Mouse (Mus musculus): Measurements from ENCODE around the gene Heatr5b. TPM values are rescaled to one million over a fixed set of nuclear protein-coding genes. Genes with fewer than 3 reads are reported as not detected.

Gene Heatr5b
- polyA plus RNA-seq, 1 experiment from 2014 or later: 11.5 TPM

GRCm38 (mm10) chr17:78778765-78779164, 56.4 kb downstream of the Heatr5b start:
- H3K4me2 ChIP-seq (ENCODE audit: low read length): no peak overlapping the region
- no peak for DNase-seq (ENCODE audit: low spot score)
- no peak overlapping the region for H3K9ac ChIP-seq (ENCODE audit: low read length)
- no peak overlapping the region for H3K27ac ChIP-seq (ENCODE audit: low read depth)
- no peaks in the 10 kb centered on the region for H3K27me3 ChIP-seq (replicated peaks; ENCODE audit: control insufficient read depth, insufficient read depth, low read length)
- H3K9me3 ChIP-seq (ENCODE audit: control insufficient read depth, low read length): no peaks in the 10 kb centered on the region
- peaks cover 7% of the 10 kb centered on the region; the same call in 1 of the 2 replicates for H3K36me3 ChIP-seq (ENCODE audit: control insufficient read depth, insufficient read depth, low read length)
- no peak overlapping the region for H3K4me3 ChIP-seq (ENCODE audit: low read depth, low read length)
- H3K4me1 ChIP-seq (replicated peaks; ENCODE audit: control insufficient read depth, insufficient read depth, low read length): no peaks in the 10 kb centered on the region
- WGBS: 89% methylated on average over 1 of the region's 1 CpGs
- ATAC-seq (replicated peaks; ENCODE audit: low FRiP score, low TSS enrichment, low read depth): no peak

- H3K4me3 ChIP-seq (ENCODE audit: low read depth, low read length): no peak overlapping the region
- H3K36me3 ChIP-seq (ENCODE audit: control insufficient read depth, insufficient read depth, low read length): peaks cover 8% of the 10 kb centered on the region
- H3K4me2 ChIP-seq (ENCODE audit: low read length): no peak overlapping the region
- H3K27ac ChIP-seq (ENCODE audit: low read depth): no peak overlapping the region
- ATAC-seq (replicated peaks; ENCODE audit: low FRiP score, low TSS enrichment, low read depth) (no peak), DNase-seq (ENCODE audit: low spot score) (no peak)
- 89% methylated on average over 2 of the region's 2 CpGs for WGBS
- no peaks in the 10 kb centered on the region for H3K4me1 ChIP-seq (replicated peaks; ENCODE audit: control insufficient read depth, insufficient read depth, low read length)
- no peak overlapping the region for H3K9ac ChIP-seq (ENCODE audit: low read length)
- no peaks in the 10 kb centered on the region for H3K9me3 ChIP-seq (ENCODE audit: control insufficient read depth, low read length)
- H3K27me3 ChIP-seq (replicated peaks; ENCODE audit: control insufficient read depth, insufficient read depth, low read length): no peaks in the 10 kb centered on the region
Observed at GRCm38 (mm10) chr17:78772317-78772716, 62.8 kb downstream of the Heatr5b start.

- DNase-seq (ENCODE audit: low spot score) (no peak), ATAC-seq (replicated peaks; ENCODE audit: low FRiP score, low TSS enrichment, low read depth) (no peak)
- Histone ChIP-seq H3K36me3 (ENCODE audit: control insufficient read depth, insufficient read depth, low read length) (peaks cover 16% of the 10 kb centered on the region), H3K4me2 (ENCODE audit: low read length) (no peak overlapping the region), H3K27ac (ENCODE audit: low read depth) (no peak overlapping the region), H3K27me3 (replicated peaks; ENCODE audit: control insufficient read depth, insufficient read depth, low read length) (no peaks in the 10 kb centered on the region), H3K9me3 (ENCODE audit: control insufficient read depth, low read length) (no peaks in the 10 kb centered on the region), H3K4me3 (ENCODE audit: low read depth, low read length) (no peak overlapping the region), H3K4me1 (replicated peaks; ENCODE audit: control insufficient read depth, insufficient read depth, low read length) (no peaks in the 10 kb centered on the region), H3K9ac (ENCODE audit: low read length) (no peak overlapping the region)
- WGBS: 61% methylated on average over 7 of the region's 7 CpGs
Observed at GRCm38 (mm10) chr17:78770932-78771331, 64.2 kb downstream of the Heatr5b start.

- Histone ChIP-seq H3K9me3 (ENCODE audit: control insufficient read depth, low read length) (no peaks in the 10 kb centered on the region), H3K4me2 (ENCODE audit: low read length) (no peak overlapping the region), H3K9ac (ENCODE audit: low read length) (no peak overlapping the region), H3K27ac (ENCODE audit: low read depth) (no peak overlapping the region), H3K4me1 (replicated peaks; ENCODE audit: control insufficient read depth, insufficient read depth, low read length) (no peaks in the 10 kb centered on the region), H3K36me3 (ENCODE audit: control insufficient read depth, insufficient read depth, low read length) (peaks cover 30% of the 10 kb centered on the region), H3K27me3 (replicated peaks; ENCODE audit: control insufficient read depth, insufficient read depth, low read length) (no peaks in the 10 kb centered on the region), H3K4me3 (ENCODE audit: low read depth, low read length) (no peak overlapping the region)
- ATAC-seq (replicated peaks; ENCODE audit: low FRiP score, low TSS enrichment, low read depth) (no peak), DNase-seq (ENCODE audit: low spot score) (no peak)
- 83% methylated on average over 3 of the region's 3 CpGs for WGBS
Observed at GRCm38 (mm10) chr17:78769341-78769740, 65.8 kb downstream of the Heatr5b start.

- Histone ChIP-seq H3K36me3 (ENCODE audit: control insufficient read depth, insufficient read depth, low read length) (peaks cover 32% of the 10 kb centered on the region), H3K27ac (ENCODE audit: low read depth) (no peak overlapping the region), H3K27me3 (replicated peaks; ENCODE audit: control insufficient read depth, insufficient read depth, low read length) (no peaks in the 10 kb centered on the region), H3K9ac (ENCODE audit: low read length) (no peak overlapping the region), H3K4me1 (replicated peaks; ENCODE audit: control insufficient read depth, insufficient read depth, low read length) (no peaks in the 10 kb centered on the region), H3K4me2 (ENCODE audit: low read length) (no peak overlapping the region), H3K4me3 (ENCODE audit: low read depth, low read length) (no peak overlapping the region), H3K9me3 (ENCODE audit: control insufficient read depth, low read length) (no peaks in the 10 kb centered on the region)
- DNase-seq (ENCODE audit: low spot score) (no peak), ATAC-seq (replicated peaks; ENCODE audit: low FRiP score, low TSS enrichment, low read depth) (no peak)
- 75% methylated on average over 2 of the region's 2 CpGs for WGBS
Observed at GRCm38 (mm10) chr17:78768937-78769336, 66.2 kb downstream of the Heatr5b start.

- no peak overlapping the region for H3K9ac ChIP-seq (ENCODE audit: low read length)
- H3K4me1 ChIP-seq (replicated peaks; ENCODE audit: control insufficient read depth, insufficient read depth, low read length): no peaks in the 10 kb centered on the region
- no peaks in the 10 kb centered on the region for H3K27me3 ChIP-seq (replicated peaks; ENCODE audit: control insufficient read depth, insufficient read depth, low read length)
- H3K9me3 ChIP-seq (ENCODE audit: control insufficient read depth, low read length): no peaks in the 10 kb centered on the region
- no peak overlapping the region for H3K27ac ChIP-seq (ENCODE audit: low read depth)
- peaks cover 35% of the 10 kb centered on the region for H3K36me3 ChIP-seq (ENCODE audit: control insufficient read depth, insufficient read depth, low read length)
- DNase-seq (ENCODE audit: low spot score) (no peak), ATAC-seq (replicated peaks; ENCODE audit: low FRiP score, low TSS enrichment, low read depth) (no peak)
- 74% methylated on average over 8 of the region's 8 CpGs for WGBS
- no peak overlapping the region for H3K4me2 ChIP-seq (ENCODE audit: low read length)
- H3K4me3 ChIP-seq (ENCODE audit: low read depth, low read length): no peak overlapping the region
Observed at GRCm38 (mm10) chr17:78767546-78767945, 67.6 kb downstream of the Heatr5b start.

GRCm38 (mm10) chr17:78766084-78766483, 69.1 kb downstream of the Heatr5b start:
- H3K27me3 ChIP-seq (replicated peaks; ENCODE audit: control insufficient read depth, insufficient read depth, low read length): no peaks in the 10 kb centered on the region
- peaks cover 36% of the 10 kb centered on the region for H3K36me3 ChIP-seq (ENCODE audit: control insufficient read depth, insufficient read depth, low read length)
- H3K4me3 ChIP-seq (ENCODE audit: low read depth, low read length): no peak overlapping the region
- H3K9me3 ChIP-seq (ENCODE audit: control insufficient read depth, low read length): no peaks in the 10 kb centered on the region
- H3K9ac ChIP-seq (ENCODE audit: low read length): no peak overlapping the region
- no peak overlapping the region for H3K4me2 ChIP-seq (ENCODE audit: low read length)
- WGBS: 62% methylated on average over 7 of the region's 7 CpGs
- no peak for ATAC-seq (replicated peaks; ENCODE audit: low FRiP score, low TSS enrichment, low read depth)
- no peak overlapping the region for H3K27ac ChIP-seq (ENCODE audit: low read depth)
- no peaks in the 10 kb centered on the region for H3K4me1 ChIP-seq (replicated peaks; ENCODE audit: control insufficient read depth, insufficient read depth, low read length)
- DNase-seq (ENCODE audit: low spot score): no peak

GRCm38 (mm10) chr17:78763272-78763671, 71.9 kb downstream of the Heatr5b start:
- no peaks in the 10 kb centered on the region for H3K4me1 ChIP-seq (replicated peaks; ENCODE audit: control insufficient read depth, insufficient read depth, low read length)
- ATAC-seq (replicated peaks; ENCODE audit: low FRiP score, low TSS enrichment, low read depth): no peak
- no peaks in the 10 kb centered on the region for H3K27me3 ChIP-seq (replicated peaks; ENCODE audit: control insufficient read depth, insufficient read depth, low read length)
- no peak overlapping the region for H3K27ac ChIP-seq (ENCODE audit: low read depth)
- H3K9me3 ChIP-seq (ENCODE audit: control insufficient read depth, low read length): no peaks in the 10 kb centered on the region
- H3K9ac ChIP-seq (ENCODE audit: low read length): no peak overlapping the region
- WGBS: 89% methylated on average over 5 of the region's 5 CpGs
- H3K36me3 ChIP-seq (ENCODE audit: control insufficient read depth, insufficient read depth, low read length): peaks cover 28% of the 10 kb centered on the region; the same call in 1 of the 2 replicates
- H3K4me3 ChIP-seq (ENCODE audit: low read depth, low read length): no peak overlapping the region
- DNase-seq (ENCODE audit: low spot score): no peak
- no peak overlapping the region for H3K4me2 ChIP-seq (ENCODE audit: low read length)

- 60% methylated on average over 17 of the region's 17 CpGs for WGBS
- DNase-seq (ENCODE audit: low spot score): no peak
Observed at GRCm38 (mm10) chr17:78752938-78753655, 82.1 kb downstream of the Heatr5b start.

More at GRCm38 (mm10) chr17:78752938-78753655, 82.1 kb downstream of the Heatr5b start:
- Histone ChIP-seq H3K4me2 (ENCODE audit: low read length) (no peak overlapping the region), H3K9me3 (ENCODE audit: control insufficient read depth, low read length) (no peaks in the 10 kb centered on the region), H3K4me1 (replicated peaks; ENCODE audit: control insufficient read depth, insufficient read depth, low read length) (no peaks in the 10 kb centered on the region), H3K9ac (ENCODE audit: low read length) (no peak overlapping the region), H3K27ac (ENCODE audit: low read depth) (no peak overlapping the region), H3K27me3 (replicated peaks; ENCODE audit: control insufficient read depth, insufficient read depth, low read length) (no peaks in the 10 kb centered on the region), H3K36me3 (ENCODE audit: control insufficient read depth, insufficient read depth, low read length) (peaks cover 22% of the 10 kb centered on the region), H3K4me3 (ENCODE audit: low read depth, low read length) (no peak overlapping the region)
- ATAC-seq (replicated peaks; ENCODE audit: low FRiP score, low TSS enrichment, low read depth): no peak
